Mouse (Mus musculus) CH12.LX (cell line): Measurements from ENCODE around the gene Ndufa4. TPM values are rescaled to one million over a fixed set of nuclear protein-coding genes. Genes with fewer than 3 reads are reported as not detected.
"Not testable (repeated sequence)": the region's sequence is repeated elsewhere in the genome, so short reads cannot be mapped to it uniquely, and the experiment has no call there.

Experiments used
- DNase-seq: peaks from one replicate; pipeline ENCODE4 v3.0.0-alpha.2; 2013; ENCODE audit errors: extremely low read depth
- H3K27ac ChIP-seq: 2 replicates; pipeline ENCODE4 v1.5.1; 2012; ENCODE audit warnings: low read depth, mild to moderate bottlenecking, control low read depth, moderate library complexity; ENCODE audit not compliant: insufficient read depth
- H3K27me3 ChIP-seq: replicated peaks from 2 replicates; pipeline ENCODE3; 2012; ENCODE audit warnings: inconsistent platforms
- H3K36me3 ChIP-seq, 2 experiments: replicated peaks in 1 of 2; 2 replicates each; pipeline versions ENCODE3 to v1.6.1; 2012; ENCODE audit warnings: inconsistent platforms in 1 of 2, low read length in 1 of 2, mild to moderate bottlenecking in 1 of 2, mixed read lengths in 1 of 2, moderate library complexity in 1 of 2; ENCODE audit not compliant: control insufficient read depth in 1 of 2, insufficient read depth in 1 of 2
- H3K4me1 ChIP-seq, 2 experiments: 2 replicates each; pipeline ENCODE4 v1.6.1; 2012; ENCODE audit warnings: inconsistent platforms in 1 of 2, moderate library complexity in 1 of 2; ENCODE audit not compliant: insufficient read depth in 2 of 2, control insufficient read depth in 1 of 2
- H3K4me2 ChIP-seq: 2 replicates; pipeline ENCODE4 v1.6.1; 2012; ENCODE audit warnings: low read depth, mild to moderate bottlenecking, control low read depth; ENCODE audit not compliant: poor library complexity, insufficient read depth, severe bottlenecking
- H3K4me3 ChIP-seq, 3 experiments: fragments of 150-350 bp in 1 of 3; sonication (generic) in 1 of 3; replicated peaks in 1 of 3; 2 replicates each; pipeline versions ENCODE3 to v1.5.1; 2011 to 2012; ENCODE audit warnings: low read depth in 2 of 3, low read length in 2 of 3, mild to moderate bottlenecking in 2 of 3, moderate library complexity in 2 of 3, control low read depth in 1 of 3, improper control_type of control experiment in 1 of 3, inconsistent platforms in 1 of 3, mixed read lengths in 1 of 3; ENCODE audit not compliant: poor library complexity in 1 of 3
- H3K79me2 ChIP-seq: replicated peaks from 2 replicates; pipeline ENCODE4 v1.6.1; 2012; ENCODE audit warnings: mild to moderate bottlenecking, moderate library complexity; ENCODE audit not compliant: control insufficient read depth, poor library complexity, insufficient read depth, severe bottlenecking; ENCODE audit errors: extremely low read depth
- H3K9ac ChIP-seq: 2 replicates; pipeline ENCODE4 v1.6.1; 2012; ENCODE audit warnings: low read depth, mild to moderate bottlenecking, control low read depth, moderate library complexity; ENCODE audit not compliant: insufficient read depth
- H3K9me3 ChIP-seq: replicated peaks from 2 replicates; pipeline ENCODE3; 2012; ENCODE audit warnings: low read length, inconsistent platforms, mixed read lengths
- BHLHE40 ChIP-seq: IDR thresholded peaks from 2 replicates; pipeline ENCODE4 v1.6.1; 2011; ENCODE audit warnings: mild to moderate bottlenecking, low read depth, low read length, improper control_type of control experiment
- CHD1 ChIP-seq: IDR thresholded peaks from 2 replicates; pipeline ENCODE4 v1.6.1; 2012; ENCODE audit warnings: low read depth, low read length, improper control_type of control experiment, inconsistent platforms
- E2F4 ChIP-seq: IDR thresholded peaks from 2 replicates; pipeline ENCODE4 v1.6.1; 2011; ENCODE audit warnings: low read depth, low read length, improper control_type of control experiment; ENCODE audit not compliant: insufficient replicate concordance
- EP300 ChIP-seq: IDR thresholded peaks from 2 replicates; pipeline ENCODE4 v1.6.1; 2011; ENCODE audit warnings: low read length, improper control_type of control experiment
- JUND ChIP-seq: conservative IDR thresholded peaks from 2 replicates; pipeline ENCODE4 v1.6.1; 2011; ENCODE audit warnings: low read depth, low read length, improper control_type of control experiment
- MAFK ChIP-seq: IDR thresholded peaks from 2 replicates; pipeline ENCODE4 v1.6.1; 2011; ENCODE audit warnings: low read length, improper control_type of control experiment; ENCODE audit not compliant: insufficient replicate concordance
- MAX ChIP-seq: IDR thresholded peaks from 2 replicates; pipeline ENCODE4 v1.6.1; 2011; ENCODE audit warnings: low read length, improper control_type of control experiment
- MAZ ChIP-seq: IDR thresholded peaks from 2 replicates; pipeline ENCODE4 v1.6.1; 2012; ENCODE audit warnings: low read depth, mild to moderate bottlenecking, inconsistent platforms, low read length, improper control_type of control experiment, moderate library complexity
- NELFE ChIP-seq: IDR thresholded peaks from 2 replicates; pipeline ENCODE4 v1.6.1; 2011; ENCODE audit warnings: low read depth, low read length, improper control_type of control experiment
- PAX5 ChIP-seq: IDR thresholded peaks from 2 replicates; pipeline ENCODE4 v1.6.1; 2012; ENCODE audit warnings: low read length, inconsistent platforms, mixed read lengths
- POLR2A ChIP-seq: IDR thresholded peaks from 2 replicates; pipeline ENCODE4 v1.6.1; 2011; ENCODE audit warnings: low read depth, mild to moderate bottlenecking, improper control_type of control experiment, low read length
- POLR2AphosphoS2 ChIP-seq: IDR thresholded peaks from 2 replicates; pipeline ENCODE4 v1.6.1; 2011; ENCODE audit warnings: low read depth, low read length, improper control_type of control experiment
- RAD21 ChIP-seq: IDR thresholded peaks from 2 replicates; pipeline ENCODE4 v1.6.1; 2011; ENCODE audit warnings: low read depth, mild to moderate bottlenecking, low read length, improper control_type of control experiment, moderate library complexity
- SIN3A ChIP-seq: IDR thresholded peaks from 2 replicates; pipeline ENCODE4 v1.6.1; 2012; ENCODE audit warnings: low read length, improper control_type of control experiment, inconsistent platforms
- TCF12 ChIP-seq: IDR thresholded peaks from 2 replicates; pipeline ENCODE4 v1.6.1; 2014; ENCODE audit warnings: low read depth, mild to moderate bottlenecking, inconsistent platforms, low read length, improper control_type of control experiment
- UBTF ChIP-seq: IDR thresholded peaks from 2 replicates; pipeline ENCODE4 v1.6.1; 2012; ENCODE audit warnings: low read depth, mild to moderate bottlenecking, inconsistent platforms, low read length, improper control_type of control experiment, moderate library complexity
- ZKSCAN1 ChIP-seq: IDR thresholded peaks from 2 replicates; pipeline ENCODE4 v1.6.1; 2012; ENCODE audit warnings: low read depth, inconsistent platforms, low read length, improper control_type of control experiment, borderline replicate concordance
- ZNF384 ChIP-seq: IDR thresholded peaks from 2 replicates; pipeline ENCODE4 v1.6.1; 2012; ENCODE audit warnings: low read depth, low read length, improper control_type of control experiment, inconsistent platforms
- dilution Hi-C: fragments of 300-500 bp; cut with MboI; formaldehyde crosslinking; loops from 2 replicates; pipeline ENCODE4 v1.14.3; 2020; ENCODE audit warnings: low sequenced_read_pairs; ENCODE audit not compliant: extremely low pct_unique_long_range_greater_than_20kb, extremely low pct_ligation_motif_present
- in situ Hi-C: fragments of 300-500 bp; cut with MboI; formaldehyde crosslinking; loops from 3 replicates; pipeline ENCODE4 v1.14.3; 2019; ENCODE audit warnings: low sequenced_read_pairs, low pct_ligation_motif_present, low pct_unique_long_range_greater_than_20kb, mixed read lengths
- polyA plus RNA-seq: library from polyadenylated mRNA; unstranded; fragments of >175 nt; gene quantifications from 2 replicates; pipeline ENCODE4 v1.2.1, GENCODE M21; 2012; ENCODE audit warnings: low read depth; ENCODE audit not compliant: insufficient read length
- total RNA-seq, 2 experiments: library from RNA; depleted of rRNA; stranded (reverse); fragments of 300-350 nt in 1 of 2; fragments of >200 nt in 1 of 2; gene quantifications; 2 replicates each; pipeline ENCODE4 v1.2.3; 2012 to 2014

Gene Ndufa4
- total and polyA plus RNA-seq, 3 experiments, result 381 to 887 (median 490) TPM

DNA sequence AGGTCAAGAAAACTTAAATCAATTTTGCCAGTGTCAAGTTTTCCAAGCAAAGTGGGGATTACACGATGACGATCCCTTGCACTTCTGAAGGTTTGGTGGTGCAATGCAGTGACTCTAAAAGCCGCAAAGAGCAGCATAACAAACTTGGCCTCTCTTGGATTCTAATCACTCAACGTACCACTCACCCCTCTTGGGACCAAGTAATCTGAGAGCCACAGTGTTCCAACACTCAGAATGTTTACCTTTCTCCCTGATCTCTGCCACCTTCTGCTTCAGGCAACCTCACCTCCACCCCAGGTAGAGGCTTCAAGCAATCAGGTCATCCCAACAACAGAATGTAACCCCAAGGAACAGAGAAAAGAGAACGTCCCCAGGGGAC is 418 bp downstream of the Ndufa4 start:
- peak overlapping the region; percentile 75 for H3K9ac ChIP-seq
- H3K36me3 ChIP-seq, result peaks cover 9 to 36% of the 10 kb centered on the region in 2 experiments
- peak overlapping the region; percentile 51 for H3K27ac ChIP-seq
- peak; percentile 54; the same call in 1 of the 2 replicates for TF ChIP-seq SIN3A
- no peak for TF ChIP-seq NELFE
- 0 out of 2 replicates have a peak, but pooled peaks have one; percentile 28 for TF ChIP-seq UBTF
- no peak for TF ChIP-seq POLR2AphosphoS2
- no peak for TF ChIP-seq BHLHE40
- TF ChIP-seq MAFK, result no peak
- TF ChIP-seq EP300, result no peak
- TF ChIP-seq CHD1, result no peak; the same call in 1 of the 2 replicates
- no peak for TF ChIP-seq MAX
- no peaks in the 10 kb centered on the region for H3K27me3 ChIP-seq
- in situ Hi-C loops, result no loop called here
- peaks cover 0 to 40% of the 10 kb centered on the region in 2 experiments; a peak in 2 of 4 replicates for H3K4me1 ChIP-seq
- peak; percentile 29 for DNase-seq
- dilution Hi-C loops, result no loop called here
- H3K4me3 ChIP-seq, result peak overlapping the region; percentile 86 to 93 (median 86)
- H3K9me3 ChIP-seq, result no peaks in the 10 kb centered on the region
- H3K4me2 ChIP-seq, result peak overlapping the region; percentile 83
- peaks cover 33% of the 10 kb centered on the region for H3K79me2 ChIP-seq

DNA sequence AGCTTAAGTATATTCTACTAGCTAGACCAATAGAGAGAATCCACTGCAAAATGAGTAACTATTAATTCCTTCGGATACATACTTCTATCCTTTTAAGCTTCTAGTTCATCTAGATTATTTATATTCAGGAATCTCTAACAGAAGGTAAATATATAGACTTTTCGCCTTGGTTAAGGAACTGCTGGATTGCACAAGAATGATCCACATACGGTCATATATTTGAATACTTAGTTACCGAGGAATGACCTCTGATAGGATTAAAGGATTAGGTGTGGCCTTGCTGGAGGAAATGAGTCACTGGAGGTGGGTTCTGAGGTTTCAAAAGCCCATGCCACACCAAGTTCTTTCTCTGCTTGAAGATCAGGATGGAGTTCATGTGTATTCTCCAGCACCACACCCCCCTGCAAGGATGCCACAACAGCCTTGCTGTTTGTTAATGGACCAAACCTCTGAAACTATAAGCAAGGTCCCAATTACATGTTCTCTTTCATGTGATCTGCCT is 6.4 kb downstream of the Ndufa4 start:
- H3K27ac ChIP-seq, result no peak overlapping the region
- no peak for DNase-seq
- TF ChIP-seq RAD21 (no peak), TCF12 (no peak), POLR2A (no peak), MAZ (no peak), E2F4 (no peak), JUND (no peak), PAX5 (no peak), ZKSCAN1 (no peak), ZNF384 (no peak)
- no peaks in the 10 kb centered on the region for H3K27me3 ChIP-seq
- in situ Hi-C loops (no loop called here), dilution Hi-C loops (no loop called here)
- peaks cover 15 to 58% of the 10 kb centered on the region in 2 experiments for H3K36me3 ChIP-seq
- no peak overlapping the region for H3K9ac ChIP-seq
- peaks cover 20% of the 10 kb centered on the region for H3K79me2 ChIP-seq
- no peak overlapping the region for H3K4me2 ChIP-seq
- no peak overlapping the region for H3K4me3 ChIP-seq
- peaks cover 0 to 30% of the 10 kb centered on the region in 2 experiments; a peak in 2 of 4 replicates for H3K4me1 ChIP-seq
- H3K9me3 ChIP-seq, result no peaks in the 10 kb centered on the region

- in situ Hi-C loops, H3K79me2 ChIP-seq, H3K36me3 ChIP-seq, H3K4me1 ChIP-seq, H3K27me3 ChIP-seq, H3K27ac ChIP-seq, H3K4me3 ChIP-seq, H3K9ac ChIP-seq, H3K4me2 ChIP-seq, H3K9me3 ChIP-seq, dilution Hi-C loops, DNase-seq: not testable (repeated sequence)
Observed at GRCm38 (mm10) chr6:11875364-11875763, 31.9 kb downstream of the Ndufa4 start.

Other genes starting within 250 kb of the Ndufa4 start
- 24.7 and 27.0 TPM in 2 replicates for gene Phf14, start 312 bp upstream of the Ndufa4 start, total RNA-seq (2012; rRNA removed)
- 26.0 and 37.5 TPM in 2 replicates for gene Phf14, start 312 bp upstream of the Ndufa4 start, total RNA-seq (2014; rRNA removed)
- 39.3 and 41.2 TPM in 2 replicates for gene Phf14, start 312 bp upstream of the Ndufa4 start, polyA plus RNA-seq